17 mouse cellular contexts compared by ENCODE assay signal in the genomic region with DNA sequence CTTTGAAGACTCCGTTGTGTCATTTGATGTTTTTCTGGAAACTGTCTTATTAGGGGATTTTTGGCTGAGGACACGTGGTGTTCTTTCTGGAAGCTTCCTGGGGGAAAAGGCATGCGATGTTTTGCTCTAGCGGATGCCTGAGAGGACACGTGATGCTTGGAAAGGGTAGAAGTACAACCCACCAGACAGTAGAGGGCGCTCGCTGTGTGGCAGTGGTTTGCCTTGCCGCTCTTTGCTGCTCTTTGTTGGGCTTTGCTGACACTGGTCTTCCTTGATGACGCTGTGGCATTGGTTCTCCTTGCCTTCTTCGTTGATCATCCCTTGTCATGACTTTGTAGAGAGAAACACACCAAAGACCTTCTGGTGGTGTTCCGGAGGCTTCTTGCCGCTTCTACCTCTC.
A peak's percentile ranks its signal among the peaks of the same experiment; 100 is the strongest.
DNase-seq lines count a peak whose midpoint lies in the region; ATAC-seq and TF ChIP-seq lines count a peak whose summit lies in the region.
"Had no signal": no experiment of that assay in that cellular context is flagged by ENCODE, and none has a peak within 500 bp of the region (broad histone marks: within the 10 kb centered on the region; RNA-seq: fewer than 3 reads in every experiment).

No protein-coding gene starts in this region.

- H3K4me3 ChIP-seq in intestine, postnatal 0 days (ENCODE audit: low read depth, low read length) = no peak overlapping the region
- H3K4me3 ChIP-seq in intestine, embryonic 16.5 days (ENCODE audit: low read length) = no peak overlapping the region
- H3K4me3 ChIP-seq: layer of hippocampus, adult 2 months; left cerebral cortex, adult 2 months; limb, embryonic 13.5 days; lung, embryonic 15.5 days had no signal

- 93% methylated on average over 12 of the region's 12 CpGs for WGBS in intestine, postnatal 0 days
- 93% methylated on average over 12 of the region's 12 CpGs for WGBS in intestine, embryonic 16.5 days

- no peak overlapping the region for H3K27ac ChIP-seq in intestine, postnatal 0 days (ENCODE audit: low read depth, low read length)
- H3K27ac ChIP-seq in intestine, embryonic 16.5 days (ENCODE audit: low read length) = no peak overlapping the region
- H3K27ac ChIP-seq: layer of hippocampus, adult 2 months; left cerebral cortex, adult 2 months; limb, embryonic 13.5 days; lung, embryonic 15.5 days had no signal

- H3K9ac ChIP-seq in intestine, postnatal 0 days (ENCODE audit: low read depth, low read length) = no peak overlapping the region
- H3K9ac ChIP-seq in intestine, embryonic 16.5 days (ENCODE audit: low read depth, low read length) = no peak overlapping the region
- H3K9ac ChIP-seq: limb, embryonic 13.5 days; lung, embryonic 15.5 days had no signal

- no peaks in the 10 kb centered on the region for H3K4me1 ChIP-seq in intestine, postnatal 0 days (replicated peaks; ENCODE audit: control insufficient read depth, insufficient read depth, low read length)
- H3K4me1 ChIP-seq in intestine, embryonic 16.5 days (ENCODE audit: control insufficient read depth, insufficient read depth, low read length) = no peaks in the 10 kb centered on the region
- H3K4me1 ChIP-seq: lung, embryonic 15.5 days had no signal

- no peak for ATAC-seq in intestine, postnatal 0 days
- ATAC-seq in intestine, embryonic 16.5 days = no peak
- ATAC-seq: hindbrain, embryonic 16.5 days had no signal

- H3K4me2 ChIP-seq in intestine, postnatal 0 days (replicated peaks; ENCODE audit: low read depth) = no peak overlapping the region
- no peak overlapping the region for H3K4me2 ChIP-seq in intestine, embryonic 16.5 days (ENCODE audit: low read depth, low read length)
- H3K4me2 ChIP-seq: limb, embryonic 13.5 days; lung, embryonic 15.5 days had no signal

- no peaks in the 10 kb centered on the region for H3K27me3 ChIP-seq in intestine, postnatal 0 days (replicated peaks; ENCODE audit: control insufficient read depth, insufficient read depth, low read length)
- H3K27me3 ChIP-seq in intestine, embryonic 16.5 days (replicated peaks; ENCODE audit: control insufficient read depth, insufficient read depth, low read length) = no peaks in the 10 kb centered on the region
- H3K27me3 ChIP-seq: limb, embryonic 13.5 days; lung, embryonic 15.5 days had no signal

- no peaks in the 10 kb centered on the region for H3K9me3 ChIP-seq in intestine, postnatal 0 days (ENCODE audit: control insufficient read depth)
- H3K9me3 ChIP-seq in intestine, embryonic 16.5 days (ENCODE audit: control insufficient read depth, low read length) = no peaks in the 10 kb centered on the region; the same call in 1 of the 2 replicates
- H3K9me3 ChIP-seq: lung, embryonic 15.5 days had no signal

- no peaks in the 10 kb centered on the region for H3K36me3 ChIP-seq in intestine, postnatal 0 days (ENCODE audit: control insufficient read depth, insufficient read depth)
- no peaks in the 10 kb centered on the region for H3K36me3 ChIP-seq in intestine, embryonic 16.5 days (ENCODE audit: control insufficient read depth, insufficient read depth, low read length)
- H3K36me3 ChIP-seq: limb, embryonic 13.5 days; lung, embryonic 15.5 days had no signal

- TF ChIP-seq CTCF in intestine, postnatal 0 days (IDR thresholded peaks at IDR 0.05; ENCODE audit: low read depth) = peak; percentile 50

- DNase-seq in thymus, postnatal 4 days = peak; percentile 37
- DNase-seq in thymus, postnatal 36 days = no peak
- DNase-seq in ZHBTc4 (ENCODE audit: low read depth, low spot score) = peak; percentile 79
- no peak for DNase-seq in adrenal gland, postnatal 25 days
- DNase-seq in cerebellum, adult 18-20 months = no peak
- DNase-seq: adrenal gland, adult 8-10 months; cerebellum, postnatal 25 days; gastrocnemius, postnatal 10 days; heart, postnatal 14 days; midbrain, embryonic 14.5 days had no signal

Comparison
In these comparisons a context has a peak if more than half of its experiments do, and no peak if none do; other contexts are left out.
1. DNase-seq: peak in thymus, postnatal 4 days (single experiment) and ZHBTc4 (single experiment); none in thymus, postnatal 36 days (0 of 2), adrenal gland, postnatal 25 days (single experiment) and cerebellum, adult 18-20 months (0 of 2).